Mouse (Mus musculus): ENCODE results near the gene Pla2g5. TPM values are rescaled to one million over a fixed set of nuclear protein-coding genes. Genes with fewer than 3 reads are reported as not detected.

Pla2g5 gene
- polyA plus RNA-seq, 1 experiment from 2014 or later = 0.32 TPM

DNA sequence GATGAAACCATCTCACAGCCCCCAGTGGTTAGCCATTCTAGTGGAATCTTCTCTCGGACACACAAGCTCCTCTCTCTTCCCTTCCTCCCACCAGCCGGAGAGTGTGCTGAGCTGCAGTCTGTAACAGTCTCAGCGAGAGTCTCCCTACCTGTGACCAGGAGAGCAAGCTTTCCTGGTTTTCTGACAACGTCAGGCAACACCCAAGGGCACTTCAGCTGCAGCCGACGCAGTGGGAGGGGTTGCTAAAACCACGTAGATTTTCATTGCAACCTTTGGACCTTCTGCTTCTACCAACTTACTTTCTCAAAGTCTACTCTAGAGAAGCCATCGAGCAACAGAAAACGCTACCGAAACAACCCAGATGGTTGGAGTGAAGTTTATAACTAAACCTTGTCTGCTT is 91.3 kb downstream of the Pla2g5 start:
- Histone ChIP-seq H3K4me3 (ENCODE audit: low read depth, low read length) (no peak overlapping the region), H3K9ac (replicated peaks; ENCODE audit: low read depth, low read length) (no peak overlapping the region), H3K27ac (ENCODE audit: low read length) (no peak overlapping the region), H3K36me3 (ENCODE audit: control insufficient read depth, insufficient read depth, low read length) (no peaks in the 10 kb centered on the region), H3K4me2 (replicated peaks; ENCODE audit: low read depth, low read length) (no peak overlapping the region), H3K27me3 (ENCODE audit: control insufficient read depth, insufficient read depth, low read length) (no peaks in the 10 kb centered on the region), H3K9me3 (ENCODE audit: control insufficient read depth, low read depth, low read length) (no peaks in the 10 kb centered on the region), H3K4me1 (ENCODE audit: control insufficient read depth, insufficient read depth, low read length) (no peaks in the 10 kb centered on the region)
- ATAC-seq (ENCODE audit: insufficient number of reproducible peaks, insufficient read depth, low FRiP score, low read depth) = 0 out of 2 replicates have a peak, but pooled peaks have one; percentile 69
- WGBS = 66% methylated on average over 10 of the region's 10 CpGs

- Histone ChIP-seq H3K27ac (ENCODE audit: low read length) (no peak overlapping the region), H3K4me1 (ENCODE audit: control insufficient read depth, insufficient read depth, low read length) (no peaks in the 10 kb centered on the region), H3K4me2 (replicated peaks; ENCODE audit: low read depth, low read length) (no peak overlapping the region), H3K36me3 (ENCODE audit: control insufficient read depth, insufficient read depth, low read length) (no peaks in the 10 kb centered on the region), H3K27me3 (ENCODE audit: control insufficient read depth, insufficient read depth, low read length) (no peaks in the 10 kb centered on the region), H3K9ac (replicated peaks; ENCODE audit: low read depth, low read length) (no peak overlapping the region), H3K9me3 (ENCODE audit: control insufficient read depth, low read depth, low read length) (no peaks in the 10 kb centered on the region), H3K4me3 (ENCODE audit: low read depth, low read length) (no peak overlapping the region)
- no peak for ATAC-seq (ENCODE audit: insufficient number of reproducible peaks, insufficient read depth, low FRiP score, low read depth)
- WGBS = 77% methylated on average over 9 of the region's 9 CpGs
Measured at GRCm38 (mm10) chr4:138762266-138762665, 101.0 kb downstream of the Pla2g5 start.

GRCm38 (mm10) chr4:138757416-138757815 is 105.9 kb downstream of the Pla2g5 start, which contains the start of gene Pla2g2f:
TSS of gene Pla2g2f (minus strand) at chr4:138757626.
- 78% methylated on average over 8 of the region's 8 CpGs for WGBS
- H3K27ac ChIP-seq (ENCODE audit: low read length) = no peak within 1 kb of the TSS
- H3K4me1 ChIP-seq (ENCODE audit: control insufficient read depth, insufficient read depth, low read length) = no peaks in the 10 kb centered on the region
- H3K27me3 ChIP-seq (ENCODE audit: control insufficient read depth, insufficient read depth, low read length) = no peaks in the 10 kb centered on the region
- no peak for ATAC-seq (ENCODE audit: insufficient number of reproducible peaks, insufficient read depth, low FRiP score, low read depth)
- no peaks in the 10 kb centered on the region for H3K9me3 ChIP-seq (ENCODE audit: control insufficient read depth, low read depth, low read length)
- no peak within 1 kb of the TSS for H3K9ac ChIP-seq (replicated peaks; ENCODE audit: low read depth, low read length)
- no peak within 1 kb of the TSS for H3K4me2 ChIP-seq (replicated peaks; ENCODE audit: low read depth, low read length)
- H3K4me3 ChIP-seq (ENCODE audit: low read depth, low read length) = no peak within 1 kb of the TSS
- no peaks in the 10 kb centered on the region for H3K36me3 ChIP-seq (ENCODE audit: control insufficient read depth, insufficient read depth, low read length)

DNA sequence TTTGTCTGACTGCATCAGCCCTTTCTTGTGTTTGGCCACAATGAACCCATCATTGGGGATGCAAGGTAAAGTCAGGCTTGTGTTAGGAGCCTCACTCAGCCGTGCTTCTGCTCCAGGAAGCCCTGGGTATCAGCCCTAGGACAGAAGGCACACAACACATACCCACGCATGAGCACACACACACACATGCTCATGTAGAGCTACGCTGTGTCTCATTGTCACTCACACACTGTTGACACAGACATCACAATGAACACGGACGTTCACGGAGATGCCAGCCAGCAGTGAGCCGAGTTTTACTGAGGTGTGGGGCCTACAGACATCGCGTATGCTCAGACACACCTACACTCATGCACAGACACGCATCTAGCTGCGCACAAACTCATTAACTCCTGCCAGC is 107.3 kb downstream of the Pla2g5 start:
- 70% methylated on average over 11 of the region's 11 CpGs for WGBS
- no peaks in the 10 kb centered on the region for H3K27me3 ChIP-seq (ENCODE audit: control insufficient read depth, insufficient read depth, low read length)
- no peak overlapping the region for H3K27ac ChIP-seq (ENCODE audit: low read length)

GRCm38 (mm10) chr4:138755439-138755838 is 107.8 kb downstream of the Pla2g5 start:
- no peak for ATAC-seq (ENCODE audit: insufficient number of reproducible peaks, insufficient read depth, low FRiP score, low read depth)
- Histone ChIP-seq H3K36me3 (ENCODE audit: control insufficient read depth, insufficient read depth, low read length) (no peaks in the 10 kb centered on the region), H3K9ac (replicated peaks; ENCODE audit: low read depth, low read length) (no peak overlapping the region), H3K4me2 (replicated peaks; ENCODE audit: low read depth, low read length) (no peak overlapping the region), H3K27ac (ENCODE audit: low read length) (no peak overlapping the region), H3K4me3 (ENCODE audit: low read depth, low read length) (no peak overlapping the region), H3K27me3 (ENCODE audit: control insufficient read depth, insufficient read depth, low read length) (no peaks in the 10 kb centered on the region), H3K4me1 (ENCODE audit: control insufficient read depth, insufficient read depth, low read length) (no peaks in the 10 kb centered on the region), H3K9me3 (ENCODE audit: control insufficient read depth, low read depth, low read length) (no peaks in the 10 kb centered on the region)
- WGBS = 69% methylated on average over 4 of the region's 4 CpGs

More for the DNA sequence above, 107.3 kb downstream of the Pla2g5 start:
- no peak for ATAC-seq (ENCODE audit: insufficient number of reproducible peaks, insufficient read depth, low FRiP score, low read depth)
- Histone ChIP-seq H3K4me1 (ENCODE audit: control insufficient read depth, insufficient read depth, low read length) (no peaks in the 10 kb centered on the region), H3K4me2 (replicated peaks; ENCODE audit: low read depth, low read length) (no peak overlapping the region), H3K36me3 (ENCODE audit: control insufficient read depth, insufficient read depth, low read length) (no peaks in the 10 kb centered on the region), H3K4me3 (ENCODE audit: low read depth, low read length) (no peak overlapping the region), H3K9ac (replicated peaks; ENCODE audit: low read depth, low read length) (no peak overlapping the region), H3K9me3 (ENCODE audit: control insufficient read depth, low read depth, low read length) (no peaks in the 10 kb centered on the region)

DNA sequence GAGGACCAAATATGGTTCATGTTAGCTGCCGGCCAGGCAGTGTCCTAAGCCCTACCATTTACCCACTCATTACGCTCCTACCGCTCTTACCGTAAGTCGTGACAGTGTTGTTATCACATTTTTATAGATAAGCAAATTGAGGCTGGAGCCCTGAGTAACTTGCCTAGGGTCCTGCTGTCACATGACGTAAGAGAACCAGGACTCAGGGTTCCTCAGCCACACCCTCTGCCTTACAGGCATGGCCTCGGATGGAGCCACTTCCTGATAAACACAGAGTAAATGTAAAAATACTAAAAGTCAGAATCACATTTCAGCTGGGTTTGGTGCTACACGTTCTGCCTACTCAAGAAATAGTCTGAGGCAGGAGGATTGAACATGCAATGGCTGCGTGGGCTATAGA is 108.8 kb downstream of the Pla2g5 start:
- no peak overlapping the region for H3K9ac ChIP-seq (replicated peaks; ENCODE audit: low read depth, low read length)
- no peaks in the 10 kb centered on the region for H3K27me3 ChIP-seq (ENCODE audit: control insufficient read depth, insufficient read depth, low read length)
- no peaks in the 10 kb centered on the region for H3K36me3 ChIP-seq (ENCODE audit: control insufficient read depth, insufficient read depth, low read length)
- H3K4me1 ChIP-seq (ENCODE audit: control insufficient read depth, insufficient read depth, low read length) = no peaks in the 10 kb centered on the region
- H3K4me3 ChIP-seq (ENCODE audit: low read depth, low read length) = no peak overlapping the region
- ATAC-seq (ENCODE audit: insufficient number of reproducible peaks, insufficient read depth, low FRiP score, low read depth) = no peak
- H3K27ac ChIP-seq (ENCODE audit: low read length) = no peak overlapping the region
- WGBS = 71% methylated on average over 9 of the region's 9 CpGs
- H3K9me3 ChIP-seq (ENCODE audit: control insufficient read depth, low read depth, low read length) = no peaks in the 10 kb centered on the region
- no peak overlapping the region for H3K4me2 ChIP-seq (replicated peaks; ENCODE audit: low read depth, low read length)

GRCm38 (mm10) chr4:138753608-138754007 is 109.7 kb downstream of the Pla2g5 start:
- Histone ChIP-seq H3K36me3 (ENCODE audit: control insufficient read depth, insufficient read depth, low read length) (no peaks in the 10 kb centered on the region), H3K27me3 (ENCODE audit: control insufficient read depth, insufficient read depth, low read length) (no peaks in the 10 kb centered on the region), H3K4me3 (ENCODE audit: low read depth, low read length) (no peak overlapping the region), H3K4me2 (replicated peaks; ENCODE audit: low read depth, low read length) (no peak overlapping the region), H3K27ac (ENCODE audit: low read length) (no peak overlapping the region), H3K9me3 (ENCODE audit: control insufficient read depth, low read depth, low read length) (no peaks in the 10 kb centered on the region), H3K4me1 (ENCODE audit: control insufficient read depth, insufficient read depth, low read length) (no peaks in the 10 kb centered on the region), H3K9ac (replicated peaks; ENCODE audit: low read depth, low read length) (no peak overlapping the region)
- no peak for ATAC-seq (ENCODE audit: insufficient number of reproducible peaks, insufficient read depth, low FRiP score, low read depth)
- 92% methylated on average over 3 of the region's 3 CpGs for WGBS

DNA sequence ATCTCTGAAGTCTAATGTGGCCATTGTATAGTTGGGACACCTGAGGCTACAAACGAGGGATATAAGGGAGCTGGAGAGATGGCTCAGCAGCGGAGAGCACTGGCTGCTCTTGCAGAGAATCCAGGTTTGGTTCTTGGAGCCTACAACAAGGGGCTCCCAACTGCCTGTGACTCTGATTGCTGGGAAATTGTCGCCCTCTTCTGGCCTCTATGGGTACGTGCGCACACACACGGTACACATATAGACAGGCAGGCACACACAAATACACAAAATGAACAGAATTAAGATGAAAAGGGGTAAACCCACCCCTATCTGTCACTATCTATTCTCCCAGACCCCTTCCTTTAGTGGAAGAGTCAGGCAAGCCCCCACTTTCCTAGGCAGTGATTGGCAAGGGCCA is 110.7 kb downstream of the Pla2g5 start:
- WGBS = 92% methylated on average over 6 of the region's 6 CpGs
- no peak for ATAC-seq (ENCODE audit: insufficient number of reproducible peaks, insufficient read depth, low FRiP score, low read depth)

More for the DNA sequence above, 110.7 kb downstream of the Pla2g5 start:
- no peaks in the 10 kb centered on the region for H3K4me1 ChIP-seq (ENCODE audit: control insufficient read depth, insufficient read depth, low read length)
- H3K9me3 ChIP-seq (ENCODE audit: control insufficient read depth, low read depth, low read length) = no peaks in the 10 kb centered on the region
- H3K4me2 ChIP-seq (replicated peaks; ENCODE audit: low read depth, low read length) = no peak overlapping the region
- H3K36me3 ChIP-seq (ENCODE audit: control insufficient read depth, insufficient read depth, low read length) = no peaks in the 10 kb centered on the region
- H3K27me3 ChIP-seq (ENCODE audit: control insufficient read depth, insufficient read depth, low read length) = no peaks in the 10 kb centered on the region
- H3K4me3 ChIP-seq (ENCODE audit: low read depth, low read length) = no peak overlapping the region
- no peak overlapping the region for H3K9ac ChIP-seq (replicated peaks; ENCODE audit: low read depth, low read length)
- H3K27ac ChIP-seq (ENCODE audit: low read length) = no peak overlapping the region

Data from stomach, embryonic 14.5 days (tissue).